Mouse (Mus musculus) adrenal gland, postnatal 10 days (tissue): ENCODE measurements at regions not wholly inside any gene's neighbourhood (a gene's known extent, or its start where the extent isn't known, plus 50 kb on each side); places are given as distances from the start of the nearest gene placed in this dataset.

Source experiments
- DNase-seq: peaks from one replicate; pipeline ENCODE4 v3.0.0; 2021; ENCODE audit warnings: mixed read lengths

GRCm38 (mm10) chr8:89415287-89415686 lies 371.3 kb upstream of the Sall1 start:
- DNase-seq, result no peak

GRCm38 (mm10) chr8:89412500-89412899 lies 368.5 kb upstream of the Sall1 start:
- DNase-seq, result no peak

- DNase-seq, result no peak
These were observed 368.1 kb upstream of the Sall1 start for GRCm38 (mm10) chr8:89412046-89412445.

- DNase-seq, result no peak
These were observed 362.7 kb upstream of the Sall1 start for GRCm38 (mm10) chr8:89406688-89407087.

GRCm38 (mm10) chr8:89404287-89404686 lies 360.3 kb upstream of the Sall1 start:
- DNase-seq, result no peak

- no peak for DNase-seq
These were observed 352.7 kb upstream of the Sall1 start for GRCm38 (mm10) chr8:89396673-89397072.

- no peak for DNase-seq
These were observed 348.8 kb upstream of the Sall1 start for GRCm38 (mm10) chr8:89392749-89393148.

- no peak for DNase-seq
These were observed 344.8 kb upstream of the Sall1 start for GRCm38 (mm10) chr8:89388761-89389160.

- no peak for DNase-seq
These were observed 343.3 kb upstream of the Sall1 start for GRCm38 (mm10) chr8:89387295-89387694.

GRCm38 (mm10) chr8:89385028-89385427 lies 341.1 kb upstream of the Sall1 start:
- DNase-seq, result no peak

- DNase-seq, result no peak
These were observed 339.8 kb upstream of the Sall1 start for GRCm38 (mm10) chr8:89383781-89384180.

- DNase-seq, result no peak
These were observed 338.8 kb upstream of the Sall1 start for GRCm38 (mm10) chr8:89382538-89383380.

- DNase-seq, result no peak
These were observed 336.5 kb upstream of the Sall1 start for GRCm38 (mm10) chr8:89380436-89380835.

GRCm38 (mm10) chr8:89372761-89373160 lies 328.8 kb upstream of the Sall1 start:
- DNase-seq, result no peak

GRCm38 (mm10) chr8:89371773-89372132 lies 327.8 kb upstream of the Sall1 start:
- DNase-seq, result no peak

- no peak for DNase-seq
These were observed 327.1 kb upstream of the Sall1 start for GRCm38 (mm10) chr8:89370816-89371772.

GRCm38 (mm10) chr8:89365430-89365829 lies 321.5 kb upstream of the Sall1 start:
- no peak for DNase-seq

- DNase-seq, result no peak
These were observed 314.4 kb upstream of the Sall1 start for GRCm38 (mm10) chr8:89358411-89358810.

- DNase-seq, result no peak
These were observed 301.6 kb upstream of the Sall1 start for GRCm38 (mm10) chr8:89345547-89345946.

- DNase-seq, result no peak
These were observed 297.7 kb upstream of the Sall1 start for GRCm38 (mm10) chr8:89341686-89342085.

GRCm38 (mm10) chr8:89335416-89335815 lies 291.5 kb upstream of the Sall1 start:
- no peak for DNase-seq

GRCm38 (mm10) chr8:89325751-89326351 lies 281.9 kb upstream of the Sall1 start:
- no peak for DNase-seq

- DNase-seq, result no peak
These were observed 281.3 kb upstream of the Sall1 start for GRCm38 (mm10) chr8:89325248-89325645.
